Mouse (Mus musculus): Measurements from ENCODE around the gene Dgcr2.

GRCm38 (mm10) chr16:17865293-17865692 is 33.1 kb downstream of the Dgcr2 start:
- TF ChIP-seq GATA1 (IDR thresholded peaks at IDR 0.05; ENCODE audit: borderline replicate concordance, low read length): no peak
- no peak for TF ChIP-seq FLI1 (IDR thresholded peaks at IDR 0.05; ENCODE audit: low read length)
